Mouse (Mus musculus) heart, embryonic 16.5 days (tissue): ENCODE measurements around the gene Vhl. TPM values are rescaled to one million over a fixed set of nuclear protein-coding genes. Genes with fewer than 3 reads are reported as not detected.

Experiments
- ATAC-seq: fragments of 200-750 bp; cut with Nextera tagmentation; replicated peaks from 2 replicates; pipeline ENCODE4 v1.8.0; 2017; ENCODE audit warnings: moderate number of reproducible peaks; ENCODE audit not compliant: insufficient read depth, low FRiP score; ENCODE audit errors: extremely low read depth
- H3K27ac ChIP-seq: fragments of 300-500 bp; sonication (generic); 2 replicates; pipeline ENCODE4 v1.5.1; 2014; ENCODE audit warnings: mild to moderate bottlenecking, low read length, control low read depth, moderate library complexity
- H3K27me3 ChIP-seq: fragments of 300-500 bp; sonication (generic); 2 replicates; pipeline ENCODE4 v1.6.1; 2014; ENCODE audit warnings: low read length, mixed read lengths; ENCODE audit not compliant: control insufficient read depth, insufficient read depth
- H3K36me3 ChIP-seq: fragments of 300-500 bp; sonication (generic); 2 replicates; pipeline ENCODE4 v1.6.1; 2014; ENCODE audit not compliant: control insufficient read depth, insufficient read depth
- H3K4me1 ChIP-seq: fragments of 300-500 bp; sonication (generic); 2 replicates; pipeline ENCODE4 v1.6.1; 2014; ENCODE audit warnings: low read length, mixed read lengths; ENCODE audit not compliant: control insufficient read depth, insufficient read depth
- H3K4me2 ChIP-seq: fragments of 300-500 bp; sonication (generic); 2 replicates; pipeline ENCODE4 v1.6.1; 2014; ENCODE audit warnings: low read depth, mild to moderate bottlenecking, control low read depth, low read length
- H3K4me3 ChIP-seq: fragments of 300-500 bp; sonication (generic); 2 replicates; pipeline ENCODE4 v1.5.1; 2014; ENCODE audit warnings: mild to moderate bottlenecking, control low read depth, low read length
- H3K9ac ChIP-seq: fragments of 300-500 bp; sonication (generic); 2 replicates; pipeline ENCODE4 v1.6.1; 2014; ENCODE audit warnings: low read length, control low read depth
- H3K9me3 ChIP-seq: fragments of 300-500 bp; sonication (generic); replicated peaks from 2 replicates; pipeline ENCODE4 v1.6.1; 2016; ENCODE audit warnings: low read length; ENCODE audit not compliant: control insufficient read depth
- WGBS: fragments of 180-500 bp; shearing (Covaris S2); extraction: QIAGEN DNeasy Blood & Tissue Kit; methylation state at CpG from one replicate; pipeline ENCODE4 v1.1.7; 2014; 5-methylcytosine and 5-hydroxymethylcytosine counted together
- polyA plus RNA-seq: library from polyadenylated mRNA; unstranded; fragments of >200 nt; fragmentation: Nextera tagmentation; extraction: Ambion mirVana; gene quantifications from 2 replicates; pipeline ENCODE4 v1.2.1, GENCODE M21; 2015

The Vhl gene
- polyA plus RNA-seq, 1 experiment from 2014 or later: 28.8 TPM

DNA sequence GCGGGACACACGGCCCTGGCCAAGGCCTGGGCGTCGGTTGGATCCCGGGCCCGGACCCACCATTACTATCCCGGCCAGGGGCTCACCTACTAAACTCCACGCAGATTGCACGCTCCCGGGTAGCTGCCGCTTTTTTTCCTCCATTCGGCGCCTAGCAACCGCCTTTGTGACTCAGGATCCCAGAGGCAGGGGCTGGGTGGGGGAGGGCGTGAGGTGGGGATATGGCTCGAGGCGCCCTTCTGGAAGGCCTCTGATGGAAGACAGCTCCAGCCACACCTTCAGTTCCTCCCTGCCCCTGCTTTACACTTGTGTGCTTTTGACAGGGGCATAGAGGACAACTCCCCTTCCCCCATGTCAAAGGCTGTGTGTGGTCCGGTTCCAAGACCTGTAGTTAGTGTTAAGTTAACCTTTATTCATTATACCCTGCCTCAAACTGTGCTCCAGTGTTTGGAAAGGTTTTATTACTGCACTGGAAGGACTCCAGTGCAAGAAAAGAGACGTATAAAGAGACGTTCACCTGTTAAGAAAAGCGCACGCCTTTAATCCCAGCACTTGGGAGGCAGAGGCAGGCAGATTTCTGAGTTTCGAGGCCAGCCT, 23.1 kb upstream of the Vhl start, which contains the start of gene Fancd2os:
Gene Fancd2os, minus strand, starts transcription at position 173 of the 597 bp plus-strand sequence.
- H3K27ac ChIP-seq: no peak within 1 kb of the TSS
- H3K4me3 ChIP-seq: no peak within 1 kb of the TSS
- H3K4me2 ChIP-seq: no peak within 1 kb of the TSS
- no peak for ATAC-seq
- no peaks in the 10 kb centered on the region for H3K9me3 ChIP-seq
- WGBS: 57% methylated on average over 23 of the region's 23 CpGs
- H3K36me3 ChIP-seq: no peaks in the 10 kb centered on the region
- H3K27me3 ChIP-seq: no peaks in the 10 kb centered on the region
- H3K9ac ChIP-seq: no peak within 1 kb of the TSS
- H3K4me1 ChIP-seq: peaks cover 10% of the 10 kb centered on the region

DNA sequence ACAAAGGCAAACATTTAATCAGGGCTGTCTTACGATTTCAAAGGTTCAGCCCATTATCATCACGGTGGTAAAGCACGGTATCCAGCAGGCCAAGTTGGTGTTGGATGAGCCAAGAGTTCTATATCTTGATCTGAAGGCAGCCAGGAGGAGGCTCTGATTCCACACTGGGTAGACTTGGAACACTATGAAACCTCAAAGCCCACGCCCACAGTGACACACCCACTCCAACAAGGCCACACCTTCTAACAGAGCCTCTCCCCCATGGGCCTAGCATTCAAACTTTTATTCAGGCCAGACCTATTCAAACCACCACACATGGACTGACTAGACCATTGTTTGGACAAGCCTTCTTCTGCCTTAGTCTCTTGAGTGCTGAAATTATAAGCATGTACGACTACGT, 20.9 kb upstream of the Vhl start:
- H3K9ac ChIP-seq: no peak overlapping the region
- no peak overlapping the region for H3K4me2 ChIP-seq

DNA sequence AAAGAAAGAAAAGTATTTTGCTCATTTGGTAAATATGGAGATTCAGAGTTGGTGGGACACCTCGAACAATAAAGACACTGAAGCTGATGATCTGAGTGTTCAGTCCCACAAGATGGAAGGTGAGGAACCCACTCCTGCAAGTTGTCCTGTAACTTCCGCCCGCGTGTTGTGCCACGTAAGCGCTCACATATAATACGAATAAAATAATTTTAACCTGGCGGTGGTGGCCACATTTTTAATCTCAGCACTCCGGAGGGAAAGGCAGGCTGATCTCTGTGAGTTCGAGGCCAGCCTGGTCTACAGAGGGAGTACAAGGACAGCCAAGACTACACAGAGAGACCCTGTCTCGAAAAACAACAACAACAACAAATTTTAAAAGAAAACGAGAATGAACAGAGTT, 19.8 kb upstream of the Vhl start:
- Histone ChIP-seq H3K27me3 (no peaks in the 10 kb centered on the region), H3K4me2 (peak overlapping the region; percentile 70), H3K36me3 (no peaks in the 10 kb centered on the region), H3K9me3 (no peaks in the 10 kb centered on the region), H3K4me1 (peaks cover 17% of the 10 kb centered on the region), H3K9ac (peak overlapping the region; percentile 94), H3K27ac (peak overlapping the region; percentile 86), H3K4me3 (peak overlapping the region; percentile 99)
- no peak for ATAC-seq
- WGBS: 56% methylated on average over 12 of the region's 12 CpGs

More for the DNA sequence above, 20.9 kb upstream of the Vhl start:
- no peak overlapping the region for H3K4me3 ChIP-seq
- no peaks in the 10 kb centered on the region for H3K36me3 ChIP-seq
- no peak overlapping the region for H3K27ac ChIP-seq
- ATAC-seq: no peak
- H3K9me3 ChIP-seq: no peaks in the 10 kb centered on the region
- H3K4me1 ChIP-seq: peaks cover 17% of the 10 kb centered on the region
- H3K27me3 ChIP-seq: no peaks in the 10 kb centered on the region
- 87% methylated on average over 6 of the region's 6 CpGs for WGBS

DNA sequence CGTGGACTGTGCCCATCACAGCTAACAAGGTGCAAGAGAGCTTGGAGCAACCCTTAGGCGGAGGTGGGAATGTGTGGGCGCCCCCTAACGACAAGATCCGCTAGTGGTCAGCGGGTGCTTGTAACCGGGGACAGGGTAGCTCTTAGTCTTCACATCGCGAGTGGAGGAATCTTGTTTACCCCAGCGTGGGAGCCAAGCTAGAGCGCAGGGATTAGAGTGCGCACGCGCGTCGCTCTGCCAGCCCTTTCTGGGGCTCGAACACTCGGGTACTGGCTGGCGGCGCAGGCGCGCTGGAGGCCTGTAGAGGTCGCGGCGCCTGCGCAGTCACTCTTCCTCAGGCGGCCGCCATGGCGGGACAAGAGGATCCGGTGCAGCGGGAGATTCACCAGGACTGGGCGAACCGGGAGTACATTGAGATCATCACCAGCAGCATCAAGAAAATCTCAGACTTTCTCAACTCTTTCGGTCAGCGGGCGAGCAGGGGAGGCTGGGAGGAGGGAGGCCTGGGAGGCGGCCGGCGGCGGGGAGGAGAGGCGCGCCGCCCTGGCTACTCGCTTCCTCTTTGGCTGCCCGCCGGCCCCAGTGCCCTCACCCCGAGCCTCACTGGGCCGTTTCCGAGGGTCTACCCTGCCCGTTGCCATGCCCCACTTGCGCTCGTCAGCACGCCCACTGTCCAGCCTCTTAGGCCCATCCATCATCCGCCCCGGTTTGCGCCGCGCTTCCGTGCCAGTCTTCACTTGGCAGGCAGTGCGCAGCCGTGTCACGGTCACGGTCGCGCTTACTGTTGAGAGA, 19.1 kb upstream of the Vhl start, which contains the start of gene Brk1:
Gene Brk1, plus strand, starts transcription at position 341 of the 792 bp plus-strand sequence.
- peak; percentile 91 for ATAC-seq
- H3K4me1 ChIP-seq: peaks cover 17% of the 10 kb centered on the region
- H3K4me3 ChIP-seq: peak within 1 kb of the TSS; percentile 99
- no peaks in the 10 kb centered on the region for H3K27me3 ChIP-seq
- peak within 1 kb of the TSS; percentile 86 for H3K27ac ChIP-seq
- peak within 1 kb of the TSS; percentile 94 for H3K9ac ChIP-seq
- H3K4me2 ChIP-seq: peak within 1 kb of the TSS; percentile 91
- no peaks in the 10 kb centered on the region for H3K36me3 ChIP-seq
- H3K9me3 ChIP-seq: no peaks in the 10 kb centered on the region
- under 1% methylated on average over 63 of the region's 65 CpGs for WGBS

DNA sequence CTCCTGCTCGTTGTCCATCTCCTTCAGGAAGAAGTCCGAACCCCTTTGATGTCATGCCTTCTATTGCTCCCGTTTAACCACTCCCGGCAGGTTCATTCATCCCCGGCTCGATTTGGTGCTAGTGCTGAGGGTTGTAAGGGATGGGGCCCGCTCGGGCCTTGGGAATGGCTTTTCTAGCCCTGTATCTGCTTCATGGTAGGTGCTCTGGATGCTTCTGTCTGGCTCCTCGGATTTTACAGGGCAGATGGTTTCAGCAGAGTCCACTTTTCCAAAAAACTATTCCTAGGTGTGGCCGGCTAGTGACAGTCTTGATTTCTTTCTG, 18.6 kb upstream of the Vhl start:
- Histone ChIP-seq H3K27ac (peak overlapping the region; percentile 86), H3K36me3 (no peaks in the 10 kb centered on the region)
- WGBS: 3% methylated on average over 10 of the region's 10 CpGs

DNA sequence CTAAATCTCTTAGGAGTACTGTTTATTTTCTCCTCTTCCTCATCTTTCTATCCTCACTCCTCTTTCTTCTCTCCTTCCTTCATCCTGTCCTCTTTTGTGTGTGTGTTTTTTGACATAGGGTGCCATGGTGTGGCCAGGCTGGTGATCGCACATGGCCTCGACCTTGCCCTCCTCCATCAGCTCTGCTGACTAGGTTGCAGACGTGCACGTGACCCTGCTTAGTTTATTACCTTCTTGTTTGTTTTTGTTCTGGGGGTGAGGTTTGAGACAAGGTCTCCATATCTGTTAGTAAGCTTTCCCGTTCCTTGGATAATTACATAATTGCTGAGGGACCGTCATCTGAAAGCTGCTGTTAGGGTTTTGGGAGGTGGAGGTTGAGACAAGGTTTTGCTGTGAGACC, 14.9 kb upstream of the Vhl start:
- WGBS: 82% methylated on average over 6 of the region's 6 CpGs
- H3K4me1 ChIP-seq: peaks cover 34% of the 10 kb centered on the region
- H3K36me3 ChIP-seq: peaks cover 10% of the 10 kb centered on the region
- H3K27ac ChIP-seq: no peak overlapping the region
- H3K9ac ChIP-seq: no peak overlapping the region
- H3K4me2 ChIP-seq: no peak overlapping the region
- H3K27me3 ChIP-seq: no peaks in the 10 kb centered on the region
- ATAC-seq: no peak
- no peak overlapping the region for H3K4me3 ChIP-seq
- H3K9me3 ChIP-seq: no peaks in the 10 kb centered on the region; the same call in 1 of the 2 replicates

More for the DNA sequence above, 18.6 kb upstream of the Vhl start:
- no peaks in the 10 kb centered on the region for H3K27me3 ChIP-seq
- peaks cover 14% of the 10 kb centered on the region for H3K4me1 ChIP-seq
- H3K4me2 ChIP-seq: peak overlapping the region; percentile 91
- H3K9ac ChIP-seq: peak overlapping the region; percentile 94
- no peak for ATAC-seq
- no peaks in the 10 kb centered on the region for H3K9me3 ChIP-seq
- peak overlapping the region; percentile 99 for H3K4me3 ChIP-seq

DNA sequence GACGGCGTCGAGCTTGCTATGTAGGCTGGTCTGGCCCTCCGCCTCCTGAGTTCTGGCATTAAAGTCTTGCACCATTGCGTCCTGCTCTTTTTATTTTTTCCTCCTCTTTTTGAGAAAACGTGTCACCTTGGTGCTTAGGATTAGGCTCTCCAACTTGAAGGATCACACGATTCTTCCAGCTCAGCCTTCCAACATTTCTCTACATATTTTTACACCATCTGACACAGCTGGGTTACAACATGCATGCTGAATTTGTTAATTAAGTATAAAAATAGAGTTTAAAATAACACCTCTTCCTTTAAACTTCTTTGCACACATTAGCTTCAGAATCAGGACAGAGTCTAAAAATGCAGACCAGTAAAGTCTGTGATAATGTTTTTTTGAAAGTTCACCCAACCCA, 14.5 kb upstream of the Vhl start:
- no peaks in the 10 kb centered on the region for H3K27me3 ChIP-seq
- no peak overlapping the region for H3K27ac ChIP-seq
- H3K9ac ChIP-seq: no peak overlapping the region
- H3K4me2 ChIP-seq: no peak overlapping the region
- H3K9me3 ChIP-seq: no peaks in the 10 kb centered on the region; the same call in 1 of the 2 replicates
- peaks cover 12% of the 10 kb centered on the region for H3K36me3 ChIP-seq
- no peak for ATAC-seq
- 90% methylated on average over 7 of the region's 7 CpGs for WGBS
- no peak overlapping the region for H3K4me3 ChIP-seq
- peaks cover 31% of the 10 kb centered on the region for H3K4me1 ChIP-seq

DNA sequence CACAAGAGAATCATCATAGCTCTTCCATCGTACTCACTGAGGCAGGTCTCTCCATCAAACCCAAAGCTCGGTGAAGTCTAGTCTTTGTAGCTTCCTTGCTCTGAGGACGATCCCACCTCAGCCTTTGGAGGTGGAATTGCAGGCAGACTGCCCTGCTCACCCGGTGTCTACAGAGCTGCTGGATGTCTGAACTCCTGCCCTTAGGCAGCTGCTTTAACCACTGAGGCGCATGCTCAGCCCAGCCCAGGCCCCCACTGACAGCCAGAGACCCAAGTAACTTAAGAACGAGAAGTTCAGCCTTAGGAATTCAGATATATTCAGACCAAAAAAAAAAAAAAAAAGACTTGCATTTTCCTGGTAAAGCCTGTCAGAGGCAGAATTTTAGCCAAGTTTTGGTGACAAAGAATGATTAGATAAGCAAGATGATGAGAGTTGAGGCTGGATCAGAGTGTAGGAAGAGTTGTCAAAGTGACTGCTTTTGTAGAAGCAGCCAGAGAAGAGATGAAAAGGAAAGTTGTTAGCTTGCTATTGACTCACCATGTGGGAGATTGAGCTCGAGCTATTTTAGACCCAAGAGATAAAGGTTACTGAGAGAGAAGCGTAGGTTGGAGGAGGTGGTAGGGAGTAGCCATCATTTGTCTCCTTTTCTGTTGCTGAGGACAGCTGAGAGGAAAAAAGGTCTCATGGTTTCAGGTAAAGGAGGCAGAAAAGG, 11.3 kb upstream of the Vhl start:
- 36% methylated on average over 8 of the region's 8 CpGs for WGBS
- ATAC-seq: peak; percentile 43; the same call in 1 of the 2 replicates
- Histone ChIP-seq H3K9ac (peak overlapping the region; percentile 42), H3K9me3 (no peaks in the 10 kb centered on the region; the same call in 1 of the 2 replicates), H3K27me3 (no peaks in the 10 kb centered on the region), H3K4me3 (peak overlapping the region; percentile 3; the same call in 1 of the 2 replicates), H3K36me3 (peaks cover 41% of the 10 kb centered on the region), H3K27ac (peak overlapping the region; percentile 74), H3K4me2 (peak overlapping the region; percentile 51), H3K4me1 (peaks cover 19% of the 10 kb centered on the region)
